Mouse (Mus musculus): ENCODE results near the gene Cdk18.
A peak's percentile ranks its signal among the peaks of the same experiment; 100 is the strongest.

GRCm38 (mm10) chr1:132121236-132121635 lies 18.2 kb downstream of the Cdk18 start:
- TF ChIP-seq CTCF (IDR thresholded peaks at IDR 0.05; ENCODE audit: extremely low read depth, insufficient read length, insufficient replicate concordance, low read depth, low read length) (peak; percentile 89; the same call in 1 of the 2 replicates), POLR2A (IDR thresholded peaks at IDR 0.05; ENCODE audit: low read depth, low read length) (no peak)
